Mouse (Mus musculus) bone marrow macrophage, adult 2 months (primary cell): Measurements from ENCODE around the gene Cd6. TPM values are rescaled to one million over a fixed set of nuclear protein-coding genes. Genes with fewer than 3 reads are reported as not detected.
A peak's percentile ranks its signal among the peaks of the same experiment; 100 is the strongest.

Source experiments
- H3K27ac ChIP-seq: 2 replicates; pipeline ENCODE4 v1.5.1; 2012; ENCODE audit warnings: low read depth, low read length; ENCODE audit not compliant: insufficient read depth
- H3K4me1 ChIP-seq: 2 replicates; pipeline ENCODE4 v1.6.1; 2012; ENCODE audit warnings: low read length; ENCODE audit not compliant: control insufficient read depth, insufficient read depth
- H3K4me3 ChIP-seq: 2 replicates; pipeline ENCODE4 v1.5.1; 2012; ENCODE audit warnings: mild to moderate bottlenecking, low read length, moderate library complexity; ENCODE audit not compliant: insufficient read depth
- CTCF ChIP-seq: IDR thresholded peaks from 2 replicates; pipeline ENCODE4 v1.5.1; 2012; ENCODE audit warnings: low read depth, mild to moderate bottlenecking, low read length, moderate library complexity
- POLR2A ChIP-seq: IDR thresholded peaks from 2 replicates; pipeline ENCODE4 v1.6.1; 2012; ENCODE audit warnings: mild to moderate bottlenecking, low read depth, low read length, borderline replicate concordance
- polyA plus RNA-seq: library from polyadenylated mRNA; stranded (reverse); fragments of >200 nt; gene quantifications from 2 replicates; pipeline ENCODE4 v1.2.4, GENCODE M21; 2012; ENCODE audit not compliant: missing spikeins, insufficient read depth, insufficient read length

Cd6 gene
- not detected in 2 replicates for polyA plus RNA-seq

GRCm38 (mm10) chr19:10829436-10830175 lies at the start of gene Cd6:
Gene Cd6 (minus strand): TSS chr19:10830058.
- H3K4me1 ChIP-seq: peaks cover 18% of the 10 kb centered on the region
- H3K4me3 ChIP-seq: no peak within 1 kb of the TSS
- TF ChIP-seq POLR2A (no peak), CTCF (no peak)
- no peak within 1 kb of the TSS for H3K27ac ChIP-seq

- no peak overlapping the region for H3K27ac ChIP-seq
- no peak overlapping the region for H3K4me3 ChIP-seq
- peaks cover 17% of the 10 kb centered on the region for H3K4me1 ChIP-seq
- TF ChIP-seq POLR2A (no peak), CTCF (no peak)
Measured at GRCm38 (mm10) chr19:10878201-10878837, 48.5 kb upstream of the Cd6 start.

GRCm38 (mm10) chr19:10871328-10871961 lies 41.6 kb upstream of the Cd6 start:
- TF ChIP-seq CTCF (no peak), POLR2A (no peak)
- Histone ChIP-seq H3K27ac (no peak overlapping the region), H3K4me3 (no peak overlapping the region), H3K4me1 (peaks cover 11% of the 10 kb centered on the region)

- TF ChIP-seq CTCF (no peak), POLR2A (no peak)
- Histone ChIP-seq H3K4me3 (no peak overlapping the region), H3K4me1 (peaks cover 11% of the 10 kb centered on the region), H3K27ac (no peak overlapping the region)
Measured at GRCm38 (mm10) chr19:10870676-10871075, 40.8 kb upstream of the Cd6 start.

GRCm38 (mm10) chr19:10869886-10870527 lies 40.1 kb upstream of the Cd6 start, which contains the start of gene Tmem132a:
Gene Tmem132a (minus strand): TSS chr19:10869940.
- Histone ChIP-seq H3K27ac (no peak within 1 kb of the TSS), H3K4me1 (peaks cover 11% of the 10 kb centered on the region), H3K4me3 (peak within 1 kb of the TSS; percentile 60)
- TF ChIP-seq POLR2A (no peak), CTCF (no peak)

GRCm38 (mm10) chr19:10869241-10869885 lies 39.5 kb upstream of the Cd6 start:
- TF ChIP-seq CTCF (no peak), POLR2A (no peak)
- H3K4me3 ChIP-seq: peak overlapping the region; percentile 60
- H3K4me1 ChIP-seq: peaks cover 11% of the 10 kb centered on the region
- no peak overlapping the region for H3K27ac ChIP-seq

- peak overlapping the region; percentile 60 for H3K4me3 ChIP-seq
- no peak overlapping the region for H3K27ac ChIP-seq
- H3K4me1 ChIP-seq: peaks cover 11% of the 10 kb centered on the region
- TF ChIP-seq POLR2A (no peak), CTCF (no peak)
Measured at GRCm38 (mm10) chr19:10868623-10869141, 38.8 kb upstream of the Cd6 start.

GRCm38 (mm10) chr19:10867946-10868622 lies 38.2 kb upstream of the Cd6 start:
- Histone ChIP-seq H3K27ac (no peak overlapping the region), H3K4me1 (peaks cover 11% of the 10 kb centered on the region), H3K4me3 (peak overlapping the region; percentile 60)
- TF ChIP-seq CTCF (no peak), POLR2A (no peak)

- TF ChIP-seq CTCF: no peak
- H3K27ac ChIP-seq: no peak overlapping the region
- no peak overlapping the region for H3K4me3 ChIP-seq
- peaks cover 11% of the 10 kb centered on the region for H3K4me1 ChIP-seq
Measured at GRCm38 (mm10) chr19:10866351-10866750, 36.5 kb upstream of the Cd6 start.
